Mouse (Mus musculus): ENCODE measurements around the gene Faf1. TPM values are rescaled to one million over a fixed set of nuclear protein-coding genes. Genes with fewer than 3 reads are reported as not detected.
"Not testable (repeated sequence)": the region's sequence is repeated elsewhere in the genome, so short reads cannot be mapped to it uniquely, and the experiment has no call there.

Gene Faf1
- polyA plus RNA-seq, 1 experiment from 2014 or later = 22.6 TPM

DNA sequence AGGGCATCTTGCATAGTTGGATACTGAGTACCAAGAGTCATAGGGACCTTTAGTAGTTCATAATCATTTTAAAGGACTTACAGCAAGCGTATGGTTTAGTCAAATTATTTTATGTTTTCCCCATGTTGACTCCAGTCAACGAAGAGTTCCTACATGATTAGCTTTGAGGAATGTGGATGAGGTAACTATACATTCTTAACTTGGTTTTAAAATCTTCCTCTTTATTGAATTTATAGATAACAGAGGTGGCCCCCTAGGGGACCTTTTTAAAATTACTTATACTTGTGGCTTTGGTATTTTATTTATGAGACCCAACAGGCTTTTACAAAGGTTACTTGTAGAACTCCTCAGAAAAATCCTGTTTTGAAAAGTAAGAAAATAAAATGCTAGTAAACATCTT, 6.2 kb upstream of the Faf1 start:
- no peaks in the 10 kb centered on the region for H3K4me1 ChIP-seq (replicated peaks; ENCODE audit: insufficient read depth, low read length)
- H3K9ac ChIP-seq (ENCODE audit: low read depth, low read length) = no peak overlapping the region
- H3K9me3 ChIP-seq (replicated peaks; ENCODE audit: low read length) = no peaks in the 10 kb centered on the region
- H3K4me3 ChIP-seq (replicated peaks; ENCODE audit: low read depth, low read length) = no peak overlapping the region
- no peak overlapping the region for H3K27ac ChIP-seq
- peak; percentile 40 for TF ChIP-seq CTCF (IDR thresholded peaks at IDR 0.05; ENCODE audit: low read depth)
- WGBS = 57% methylated on average over 2 of the region's 2 CpGs
- H3K36me3 ChIP-seq (ENCODE audit: insufficient read depth, low read length) = no peaks in the 10 kb centered on the region
- H3K27me3 ChIP-seq (ENCODE audit: insufficient read depth, low read length) = no peaks in the 10 kb centered on the region
- ATAC-seq (replicated peaks; ENCODE audit: low FRiP score, low read depth) (no peak), DNase-seq (ENCODE audit: low spot score) (peak; percentile 67)
- H3K4me2 ChIP-seq (ENCODE audit: low read length) = no peak overlapping the region

DNA sequence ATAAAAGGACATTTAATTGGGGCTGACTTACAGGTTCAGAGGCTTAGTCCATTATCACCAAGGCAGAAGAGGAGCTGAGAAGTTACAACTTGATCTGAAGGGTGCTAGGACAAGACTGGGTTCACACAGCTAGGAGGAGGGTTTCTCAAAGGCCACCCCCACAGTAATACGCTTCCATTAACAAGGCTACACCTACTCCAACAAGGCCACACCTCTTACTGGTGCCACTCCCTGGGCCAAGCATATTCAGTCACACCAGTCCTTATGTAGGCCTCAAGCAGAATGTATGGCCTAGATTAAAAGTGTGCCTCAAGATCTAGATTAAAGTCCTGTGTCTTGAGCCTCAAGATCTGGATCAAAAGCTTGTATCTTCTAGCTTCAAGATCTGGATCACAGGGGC, 4.4 kb upstream of the Faf1 start:
- no peaks in the 10 kb centered on the region for H3K36me3 ChIP-seq (ENCODE audit: insufficient read depth, low read length)
- H3K9ac ChIP-seq (ENCODE audit: low read depth, low read length) = no peak overlapping the region
- H3K9me3 ChIP-seq (replicated peaks; ENCODE audit: low read length) = no peaks in the 10 kb centered on the region
- H3K4me2 ChIP-seq (ENCODE audit: low read length) = no peak overlapping the region
- DNase-seq (ENCODE audit: low spot score) (no peak), ATAC-seq (replicated peaks; ENCODE audit: low FRiP score, low read depth) (no peak)
- TF ChIP-seq CTCF (IDR thresholded peaks at IDR 0.05; ENCODE audit: low read depth) = no peak
- H3K27me3 ChIP-seq (ENCODE audit: insufficient read depth, low read length) = no peaks in the 10 kb centered on the region
- no peak overlapping the region for H3K4me3 ChIP-seq (replicated peaks; ENCODE audit: low read depth, low read length)
- WGBS = 65% methylated on average over 1 of the region's 1 CpGs
- H3K4me1 ChIP-seq (replicated peaks; ENCODE audit: insufficient read depth, low read length) = no peaks in the 10 kb centered on the region
- H3K27ac ChIP-seq = no peak overlapping the region

DNA sequence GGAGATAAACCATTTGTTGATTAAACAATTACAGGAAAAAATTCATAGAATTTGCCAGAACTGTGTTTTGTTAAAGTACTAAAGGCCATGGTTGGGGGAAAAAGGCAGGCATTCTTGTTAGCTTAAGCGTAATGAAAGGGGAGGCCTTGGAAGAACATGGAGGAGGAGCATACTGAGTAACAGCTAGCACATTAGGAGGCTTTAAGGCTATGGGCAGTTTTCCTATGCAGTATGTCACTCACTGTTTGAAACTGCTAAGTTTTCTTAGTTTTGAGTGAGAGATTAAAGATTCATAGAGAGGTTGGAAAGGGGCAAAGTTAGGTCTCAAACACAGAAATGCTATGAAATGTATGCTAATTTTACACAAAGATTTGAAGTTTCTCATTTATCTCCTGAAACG, 2.3 kb upstream of the Faf1 start:
- H3K27ac ChIP-seq = no peak overlapping the region
- H3K9me3 ChIP-seq (replicated peaks; ENCODE audit: low read length) = no peaks in the 10 kb centered on the region

DNA sequence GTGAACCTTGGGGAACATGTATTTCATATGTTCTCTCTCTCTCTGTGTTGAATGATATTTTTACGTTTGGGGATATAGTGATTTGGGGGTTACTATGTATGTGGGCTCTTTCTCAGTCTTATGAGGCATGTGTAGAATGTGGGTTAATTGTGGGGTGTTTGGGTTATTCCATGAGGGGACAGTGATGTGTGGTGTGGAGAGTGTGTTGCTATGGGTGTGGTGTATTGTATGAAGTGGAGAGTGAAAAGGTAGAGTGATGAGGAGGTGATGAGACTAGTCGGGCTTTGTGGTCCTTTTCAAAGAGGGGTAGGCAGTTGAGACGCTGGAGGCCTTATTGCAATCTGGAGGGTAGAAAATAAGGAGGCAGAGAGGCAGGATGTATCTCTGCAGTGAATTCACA, 833 bp downstream of the Faf1 start:
- no peak for ATAC-seq (replicated peaks; ENCODE audit: low FRiP score, low read depth)
- DNase-seq (ENCODE audit: low spot score) = no peak
- WGBS = 1% methylated on average over 3 of the region's 3 CpGs
- no peaks in the 10 kb centered on the region for H3K4me1 ChIP-seq (replicated peaks; ENCODE audit: insufficient read depth, low read length)
- no peaks in the 10 kb centered on the region for H3K9me3 ChIP-seq (replicated peaks; ENCODE audit: low read length)
- no peaks in the 10 kb centered on the region for H3K27me3 ChIP-seq (ENCODE audit: insufficient read depth, low read length)
- H3K4me3 ChIP-seq (replicated peaks; ENCODE audit: low read depth, low read length) = peak overlapping the region; percentile 88
- H3K36me3 ChIP-seq (ENCODE audit: insufficient read depth, low read length) = no peaks in the 10 kb centered on the region
- peak overlapping the region; percentile 74 for H3K4me2 ChIP-seq (ENCODE audit: low read length)
- H3K27ac ChIP-seq = peak overlapping the region; percentile 97
- TF ChIP-seq CTCF (IDR thresholded peaks at IDR 0.05; ENCODE audit: low read depth) = no peak
- peak overlapping the region; percentile 85 for H3K9ac ChIP-seq (ENCODE audit: low read depth, low read length)

More for the DNA sequence above, 2.3 kb upstream of the Faf1 start:
- Histone ChIP-seq H3K4me1 (replicated peaks; ENCODE audit: insufficient read depth, low read length) (no peaks in the 10 kb centered on the region), H3K4me3 (replicated peaks; ENCODE audit: low read depth, low read length) (no peak overlapping the region), H3K9ac (ENCODE audit: low read depth, low read length) (no peak overlapping the region), H3K36me3 (ENCODE audit: insufficient read depth, low read length) (no peaks in the 10 kb centered on the region), H3K4me2 (ENCODE audit: low read length) (no peak overlapping the region), H3K27me3 (ENCODE audit: insufficient read depth, low read length) (no peaks in the 10 kb centered on the region)
- DNase-seq (ENCODE audit: low spot score) (no peak), ATAC-seq (replicated peaks; ENCODE audit: low FRiP score, low read depth) (no peak)
- no peak for TF ChIP-seq CTCF (IDR thresholded peaks at IDR 0.05; ENCODE audit: low read depth)
- WGBS = 78% methylated on average over 2 of the region's 2 CpGs

DNA sequence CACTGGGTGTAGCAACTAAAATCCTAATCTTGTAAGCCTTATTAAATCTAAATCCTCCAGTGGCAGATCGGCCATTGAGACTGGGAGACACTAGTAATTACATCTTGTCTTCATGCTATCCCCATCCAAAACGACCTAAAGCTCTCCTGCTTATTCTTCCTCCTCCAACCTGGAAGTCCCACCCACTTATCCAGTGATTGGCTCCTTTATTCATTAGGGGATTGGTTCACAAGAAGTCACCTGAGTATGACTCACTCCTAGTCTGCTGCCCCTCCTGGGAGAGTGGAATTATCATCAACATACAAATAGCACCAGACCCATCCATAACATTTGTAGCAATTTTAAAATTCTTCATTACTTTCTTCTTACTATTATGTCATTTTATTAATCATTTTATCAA, 7.2 kb downstream of the Faf1 start:
- no peaks in the 10 kb centered on the region for H3K9me3 ChIP-seq (replicated peaks; ENCODE audit: low read length)
- TF ChIP-seq CTCF (IDR thresholded peaks at IDR 0.05; ENCODE audit: low read depth) = no peak
- H3K4me3 ChIP-seq (replicated peaks; ENCODE audit: low read depth, low read length) = no peak overlapping the region
- no peak overlapping the region for H3K4me2 ChIP-seq (ENCODE audit: low read length)
- H3K36me3 ChIP-seq (ENCODE audit: insufficient read depth, low read length) = no peaks in the 10 kb centered on the region
- H3K27ac ChIP-seq = no peak overlapping the region
- H3K9ac ChIP-seq (ENCODE audit: low read depth, low read length) = no peak overlapping the region
- WGBS = 67% methylated on average over 2 of the region's 2 CpGs
- ATAC-seq (replicated peaks; ENCODE audit: low FRiP score, low read depth) (no peak), DNase-seq (ENCODE audit: low spot score) (no peak)
- H3K4me1 ChIP-seq (replicated peaks; ENCODE audit: insufficient read depth, low read length) = no peaks in the 10 kb centered on the region
- no peaks in the 10 kb centered on the region for H3K27me3 ChIP-seq (ENCODE audit: insufficient read depth, low read length)

DNA sequence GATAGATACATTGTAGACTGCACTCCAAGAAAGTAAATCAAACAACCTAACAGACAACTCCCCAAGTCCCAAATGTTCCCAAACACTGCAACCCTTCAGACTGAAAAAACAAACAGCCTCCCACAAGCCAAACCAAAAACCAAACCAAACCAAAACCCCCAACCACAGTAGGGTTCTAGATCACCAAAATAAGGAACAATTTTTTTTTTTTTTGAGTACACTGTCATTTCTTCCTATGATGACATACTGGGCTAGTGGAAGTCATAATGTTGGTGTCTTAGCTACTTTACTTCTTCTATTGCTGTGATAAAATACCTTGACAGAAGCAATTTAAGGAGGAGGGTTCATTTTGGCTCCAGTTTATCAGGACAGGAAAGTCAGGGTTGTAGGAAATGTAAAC, 16.3 kb downstream of the Faf1 start:
- no peak overlapping the region for H3K9ac ChIP-seq (ENCODE audit: low read depth, low read length)
- H3K36me3 ChIP-seq (ENCODE audit: insufficient read depth, low read length) = no peaks in the 10 kb centered on the region
- no peak overlapping the region for H3K4me2 ChIP-seq (ENCODE audit: low read length)
- no peak overlapping the region for H3K4me3 ChIP-seq (replicated peaks; ENCODE audit: low read depth, low read length)
- ATAC-seq (replicated peaks; ENCODE audit: low FRiP score, low read depth) = no peak
- no peaks in the 10 kb centered on the region for H3K27me3 ChIP-seq (ENCODE audit: insufficient read depth, low read length)
- peaks cover 3% of the 10 kb centered on the region; the same call in 1 of the 2 replicates for H3K9me3 ChIP-seq (replicated peaks; ENCODE audit: low read length)
- H3K4me1 ChIP-seq (replicated peaks; ENCODE audit: insufficient read depth, low read length) = no peaks in the 10 kb centered on the region
- no peak for DNase-seq (ENCODE audit: low spot score)
- TF ChIP-seq CTCF (IDR thresholded peaks at IDR 0.05; ENCODE audit: low read depth) = no peak
- H3K27ac ChIP-seq = no peak overlapping the region

DNA sequence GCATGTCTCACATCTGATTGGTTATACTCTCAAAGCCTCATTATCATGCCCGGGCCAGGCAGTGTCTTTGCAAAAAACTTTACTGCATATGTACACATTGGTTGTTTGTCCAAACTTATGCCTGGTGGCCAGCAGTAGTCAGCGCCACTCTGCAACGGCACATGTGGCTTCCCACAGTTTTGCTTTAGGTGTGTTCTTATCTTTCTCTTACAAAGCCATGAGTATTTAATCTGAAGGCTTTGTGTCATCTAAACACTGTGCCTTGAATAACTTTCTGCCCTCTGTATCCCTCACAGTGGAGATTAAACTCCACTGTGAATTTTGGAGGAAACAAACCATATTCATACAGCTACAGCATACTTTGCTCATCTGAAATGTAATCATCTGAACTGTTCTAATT, 24.3 kb downstream of the Faf1 start:
- 97% methylated on average over 3 of the region's 3 CpGs for WGBS
- not testable (repeated sequence) for H3K4me1 ChIP-seq (replicated peaks; ENCODE audit: insufficient read depth, low read length); H3K9ac ChIP-seq (ENCODE audit: low read depth, low read length); H3K36me3 ChIP-seq (ENCODE audit: insufficient read depth, low read length); H3K4me2 ChIP-seq (ENCODE audit: low read length); H3K9me3 ChIP-seq (replicated peaks; ENCODE audit: low read length); H3K27ac ChIP-seq; DNase-seq (ENCODE audit: low spot score); ATAC-seq (replicated peaks; ENCODE audit: low FRiP score, low read depth); H3K4me3 ChIP-seq (replicated peaks; ENCODE audit: low read depth, low read length); H3K27me3 ChIP-seq (ENCODE audit: insufficient read depth, low read length)
